Mouse (Mus musculus) small intestine, adult 2 months (tissue): ENCODE results near the gene Gstp3.
"Not testable (repeated sequence)": the region's sequence is repeated elsewhere in the genome, so short reads cannot be mapped to it uniquely, and the experiment has no call there.

ENCODE experiments used
- CTCF ChIP-seq: fragments of 200-500 bp; IDR thresholded peaks from 2 replicates; pipeline ENCODE4 v1.5.1; 2012; ENCODE audit warnings: low read depth, mild to moderate bottlenecking, control low read depth, inconsistent platforms, low read length, moderate library complexity, mixed read lengths; ENCODE audit not compliant: insufficient replicate concordance, insufficient read length; ENCODE audit errors: extremely low read depth
- POLR2A ChIP-seq: fragments of 200-500 bp; IDR thresholded peaks from 2 replicates; pipeline ENCODE4 v1.6.1; 2012; ENCODE audit warnings: low read depth, mild to moderate bottlenecking, control low read depth, inconsistent platforms, low read length, moderate library complexity

GRCm38 (mm10) chr19:4040941-4041340, 18.4 kb downstream of the Gstp3 start:
- TF ChIP-seq CTCF, POLR2A: not testable (repeated sequence)
